Comparison of ENCODE assay signal across 9 mouse cellular contexts in the genomic region with DNA sequence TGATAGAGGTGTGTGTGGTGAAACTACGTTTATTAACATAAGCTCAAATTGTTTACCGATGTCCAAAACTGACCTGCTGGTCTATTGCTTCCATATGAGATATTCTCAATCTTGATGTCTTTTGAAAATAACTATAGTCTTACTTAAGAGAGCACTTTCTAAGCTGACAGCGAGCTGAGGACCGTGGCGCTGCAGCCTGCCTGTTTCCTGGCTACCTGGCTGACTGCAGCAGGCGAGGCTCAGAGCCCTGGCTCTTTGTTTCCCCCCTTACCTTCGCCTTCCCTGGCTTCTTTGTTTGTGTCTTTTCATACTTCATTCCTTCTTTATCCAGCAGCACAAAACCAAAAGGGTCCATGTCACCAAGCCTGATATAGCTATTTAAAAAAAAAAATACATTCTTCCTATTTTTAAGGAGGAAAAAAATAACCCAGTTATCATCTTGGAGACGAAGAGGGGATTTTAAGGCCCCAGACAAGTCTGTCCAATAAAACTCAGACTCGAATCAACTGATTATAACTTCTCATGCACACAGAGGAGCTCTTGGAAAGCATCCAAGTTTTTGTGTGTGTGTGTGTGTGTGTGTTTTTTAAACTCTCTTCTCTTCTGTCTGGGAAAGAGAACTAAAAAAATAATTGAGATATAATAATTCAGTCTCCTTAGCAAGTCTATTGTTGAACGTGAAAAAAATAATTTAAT. TPM values are rescaled to one million over a fixed set of nuclear protein-coding genes. Genes with fewer than 3 reads are reported as not detected.
A peak's percentile ranks its signal among the peaks of the same experiment; 100 is the strongest.
DNase-seq lines count a peak whose midpoint lies in the region; ATAC-seq and TF ChIP-seq lines count a peak whose summit lies in the region.
"Had no signal": no experiment of that assay in that cellular context is flagged by ENCODE, and none has a peak within 500 bp of the region (broad histone marks: within the 10 kb centered on the region; RNA-seq: fewer than 3 reads in every experiment).

No protein-coding gene starts in this region.

- H3K4me2 ChIP-seq in embryonic facial prominence, embryonic 14.5 days (ENCODE audit: low read depth, low read length): peak overlapping the region; percentile 13; the same call in 1 of the 2 replicates
- H3K4me2 ChIP-seq in limb, embryonic 13.5 days (replicated peaks): 0 out of 2 replicates have a peak overlapping the region, but pooled peaks have one; percentile 4

- H3K27ac ChIP-seq in heart, adult 2 months: peak overlapping the region; percentile 42; the same call in 1 of the 2 replicates
- H3K27ac ChIP-seq in embryonic facial prominence, embryonic 14.5 days (replicated peaks; ENCODE audit: low read depth, low read length): no peak overlapping the region
- H3K27ac ChIP-seq in limb, embryonic 13.5 days: peak overlapping the region; percentile 48

- 47% methylated on average over 10 of the region's 10 CpGs for WGBS in heart, adult 2 months
- 45% methylated on average over 10 of the region's 10 CpGs for WGBS in embryonic facial prominence, embryonic 14.5 days
- WGBS in limb, embryonic 13.5 days: 45% methylated on average over 10 of the region's 10 CpGs

- H3K79me2 ChIP-seq in heart, adult 2 months (replicated peaks; ENCODE audit: control insufficient read depth, insufficient read depth, low read length): no peaks in the 10 kb centered on the region

- intact Hi-C loops in heart, adult 2 months (cut with DNase I): no loop called here

- H3K4me1 ChIP-seq in heart, adult 2 months (ENCODE audit: control insufficient read depth, insufficient read depth, low read length): no peaks in the 10 kb centered on the region
- H3K4me1 ChIP-seq in embryonic facial prominence, embryonic 14.5 days (ENCODE audit: control insufficient read depth, insufficient read depth, low read length): no peaks in the 10 kb centered on the region
- peaks cover 6% of the 10 kb centered on the region for H3K4me1 ChIP-seq in limb, embryonic 13.5 days

- no peaks in the 10 kb centered on the region for H3K27me3 ChIP-seq in heart, adult 2 months (ENCODE audit: control insufficient read depth, insufficient read depth, low read length)
- H3K27me3 ChIP-seq in embryonic facial prominence, embryonic 14.5 days (replicated peaks; ENCODE audit: control insufficient read depth, insufficient read depth, low read length): no peaks in the 10 kb centered on the region
- H3K27me3 ChIP-seq in limb, embryonic 13.5 days: no peaks in the 10 kb centered on the region
- H3K27me3 ChIP-seq: megakaryocyte, embryonic 14.5 days had no signal

- TF ChIP-seq EP300 in heart, adult 2 months (IDR thresholded peaks at IDR 0.05; ENCODE audit: insufficient read depth, low read depth, low read length): no peak

- no peak for TF ChIP-seq POLR2A in heart, adult 2 months (IDR thresholded peaks at IDR 0.05; ENCODE audit: insufficient read depth, low read depth, low read length)

- peak overlapping the region; percentile 18; the same call in 1 of the 2 replicates for H3K4me3 ChIP-seq in heart, adult 2 months
- no peak overlapping the region for H3K4me3 ChIP-seq in embryonic facial prominence, embryonic 14.5 days (ENCODE audit: low read depth, low read length)
- no peak overlapping the region for H3K4me3 ChIP-seq in limb, embryonic 13.5 days
- H3K4me3 ChIP-seq: megakaryocyte, embryonic 14.5 days had no signal

- no peak for DNase-seq in heart, adult 2 months
- no peak for DNase-seq in heart, adult 8-10 months (ENCODE audit: low spot score)
- DNase-seq in 416B (ENCODE audit: low read depth): peak; percentile 53
- DNase-seq in embryonic facial prominence, embryonic 14.5 days (ENCODE audit: low spot score): peak; percentile 80
- DNase-seq in right cerebral cortex, postnatal 25 days: no peak
- DNase-seq in lung, postnatal 14 days: no peak
- no peak for DNase-seq in gastrocnemius, adult 8-10 months (ENCODE audit: low spot score in 2 of 2)

- H3K36me3 ChIP-seq in heart, adult 2 months (ENCODE audit: control insufficient read depth, insufficient read depth, low read length): no peaks in the 10 kb centered on the region; the same call in 1 of the 2 replicates
- peaks cover 4% of the 10 kb centered on the region; the same call in 1 of the 2 replicates for H3K36me3 ChIP-seq in embryonic facial prominence, embryonic 14.5 days (ENCODE audit: control insufficient read depth, insufficient read depth, low read length)
- H3K36me3 ChIP-seq in limb, embryonic 13.5 days: peaks cover 4% of the 10 kb centered on the region

- H3K9ac ChIP-seq in heart, adult 2 months (ENCODE audit: low read depth, low read length): peak overlapping the region; percentile 42; the same call in 1 of the 2 replicates
- no peak overlapping the region for H3K9ac ChIP-seq in embryonic facial prominence, embryonic 14.5 days (ENCODE audit: low read depth, low read length)
- no peak overlapping the region; the same call in 1 of the 2 replicates for H3K9ac ChIP-seq in limb, embryonic 13.5 days

- ATAC-seq in embryonic facial prominence, embryonic 14.5 days (ENCODE audit: low read depth): no peak
- ATAC-seq in limb, embryonic 13.5 days (ENCODE audit: low FRiP score, low read depth): no peak

- H3K9me3 ChIP-seq in embryonic facial prominence, embryonic 14.5 days (ENCODE audit: control insufficient read depth, low read length): 0 out of 2 replicates have a peak, but pooled peaks cover 4% of the 10 kb centered on the region
- H3K9me3 ChIP-seq in limb, embryonic 13.5 days: no peaks in the 10 kb centered on the region
- H3K9me3 ChIP-seq: megakaryocyte, embryonic 14.5 days had no signal

- no peak for TF ChIP-seq CTCF in heart, adult 2 months (IDR thresholded peaks at IDR 0.05)

RNA-seq across cellular contexts. Expression of a gene that starts 48.4 kb away (rescaled TPM):
- 10 to 100 TPM; 25.5 to 25.9 TPM for total RNA-seq in heart, adult 2 months (2021)
- 7.8 and 15.0 TPM in 2 replicates for polyA plus RNA-seq in heart, adult 2 months (2012; rRNA removed)
- 10 to 100 TPM; 25.4 to 29.0 (median 28.2) TPM for total RNA-seq in heart, adult 8-10 months (2022)
- polyA plus RNA-seq in embryonic facial prominence, embryonic 14.5 days (2014; fragmentation: Nextera tagmentation; extraction: Ambion mirVana): 10.6 and 10.7 TPM in 2 replicates
- 7.0 and 8.1 TPM in 2 replicates for polyA plus RNA-seq in limb, embryonic 13.5 days (2015; fragmentation: Nextera tagmentation; extraction: Ambion mirVana)
- total RNA-seq in gastrocnemius, adult 8-10 months (2022): 10 to 100 TPM; 46.7 to 63.6 (median 51.9) TPM

Comparison
In these comparisons a context has a peak if more than half of its experiments do, and no peak if none do; other contexts are left out.
1. DNase-seq: peak in 416B (single experiment) and embryonic facial prominence, embryonic 14.5 days (single experiment); none in heart, adult 2 months (0 of 2), heart, adult 8-10 months (single experiment), right cerebral cortex, postnatal 25 days (single experiment), lung, postnatal 14 days (single experiment) and gastrocnemius, adult 8-10 months (0 of 2).